Mouse (Mus musculus): ENCODE measurements at regions not wholly inside any gene's neighbourhood (a gene's known extent, or its start where the extent isn't known, plus 50 kb on each side); places are given as distances from the start of the nearest gene placed in this dataset.

GRCm38 (mm10) chr11:109039060-109039791, 104.9 kb downstream of the E030025P04Rik start:
- no peak for DNase-seq

- DNase-seq: no peak
These were observed 106.0 kb downstream of the E030025P04Rik start for GRCm38 (mm10) chr11:109038136-109038535.

GRCm38 (mm10) chr11:109034596-109034995, 109.6 kb downstream of the E030025P04Rik start:
- no peak for DNase-seq

- DNase-seq: no peak
These were observed 110.1 kb downstream of the E030025P04Rik start for GRCm38 (mm10) chr11:109034072-109034471.

GRCm38 (mm10) chr11:109032729-109033128, 111.4 kb downstream of the E030025P04Rik start:
- no peak for DNase-seq

GRCm38 (mm10) chr11:109030486-109030885, 110.3 kb downstream of the Axin2 start:
- peak; percentile 76 for DNase-seq

GRCm38 (mm10) chr11:109029894-109030293, 109.7 kb downstream of the Axin2 start:
- no peak for DNase-seq

GRCm38 (mm10) chr11:109014806-109015205, 94.7 kb downstream of the Axin2 start:
- no peak for DNase-seq

- no peak for DNase-seq
These were observed 91.0 kb downstream of the Axin2 start for GRCm38 (mm10) chr11:109011161-109011560.

- no peak for DNase-seq
These were observed 88.7 kb downstream of the Axin2 start for GRCm38 (mm10) chr11:109008872-109009271.

- DNase-seq: no peak
These were observed 85.5 kb downstream of the Axin2 start for GRCm38 (mm10) chr11:109005681-109006080.
